Mouse (Mus musculus): ENCODE results near the gene Hist2h3c2. TPM values are rescaled to one million over a fixed set of nuclear protein-coding genes. Genes with fewer than 3 reads are reported as not detected.
"Not testable (repeated sequence)": the region's sequence is repeated elsewhere in the genome, so short reads cannot be mapped to it uniquely, and the experiment has no call there.

The Hist2h3c2 gene
- total RNA-seq, 1 experiment from 2014 or later, result 5.5 TPM

GRCm38 (mm10) chr3:96219661-96220130, 19.2 kb downstream of the Hist2h3c2 start, which contains the start of the genes Bola1 and Hist2h2ab:
Gene Bola1, minus strand, starts transcription at chr3:96219709.
Gene Hist2h2ab, plus strand, starts transcription at chr3:96219865.
- peak; percentile 63 for ATAC-seq (ENCODE audit: extremely low read depth, insufficient number of reproducible peaks, low FRiP score, poor library complexity, severe bottlenecking)

GRCm38 (mm10) chr3:96219191-96219641, 19.7 kb downstream of the Hist2h3c2 start:
- ATAC-seq (ENCODE audit: extremely low read depth, insufficient number of reproducible peaks, low FRiP score, poor library complexity, severe bottlenecking), result peak; percentile 11; the same call in 1 of the 2 replicates

- ATAC-seq (ENCODE audit: extremely low read depth, insufficient number of reproducible peaks, low FRiP score, poor library complexity, severe bottlenecking), result no peak
Measured at GRCm38 (mm10) chr3:96209242-96209641, 29.7 kb downstream of the Hist2h3c2 start.

GRCm38 (mm10) chr3:96207819-96208218, 31.1 kb downstream of the Hist2h3c2 start:
- ATAC-seq (ENCODE audit: extremely low read depth, insufficient number of reproducible peaks, low FRiP score, poor library complexity, severe bottlenecking), result no peak

GRCm38 (mm10) chr3:96199731-96200130, 39.2 kb downstream of the Hist2h3c2 start:
- peak; percentile 14; the same call in 1 of the 2 replicates for ATAC-seq (ENCODE audit: extremely low read depth, insufficient number of reproducible peaks, low FRiP score, poor library complexity, severe bottlenecking)

GRCm38 (mm10) chr3:96198601-96199251, 40.2 kb downstream of the Hist2h3c2 start:
- not testable (repeated sequence) for ATAC-seq (ENCODE audit: extremely low read depth, insufficient number of reproducible peaks, low FRiP score, poor library complexity, severe bottlenecking)

- ATAC-seq (ENCODE audit: extremely low read depth, insufficient number of reproducible peaks, low FRiP score, poor library complexity, severe bottlenecking), result peak; percentile 52
Measured at GRCm38 (mm10) chr3:96198181-96198580, 40.7 kb downstream of the Hist2h3c2 start.

GRCm38 (mm10) chr3:96197129-96197749, 41.7 kb downstream of the Hist2h3c2 start:
- peak; percentile 79 for ATAC-seq (ENCODE audit: extremely low read depth, insufficient number of reproducible peaks, low FRiP score, poor library complexity, severe bottlenecking)

GRCm38 (mm10) chr3:96196437-96197128, 42.3 kb downstream of the Hist2h3c2 start:
- ATAC-seq (ENCODE audit: extremely low read depth, insufficient number of reproducible peaks, low FRiP score, poor library complexity, severe bottlenecking), result no peak

- no peak for ATAC-seq (ENCODE audit: extremely low read depth, insufficient number of reproducible peaks, low FRiP score, poor library complexity, severe bottlenecking)
Measured at GRCm38 (mm10) chr3:96195616-96196313, 43.2 kb downstream of the Hist2h3c2 start.

- ATAC-seq (ENCODE audit: extremely low read depth, insufficient number of reproducible peaks, low FRiP score, poor library complexity, severe bottlenecking), result no peak
Measured at GRCm38 (mm10) chr3:96194966-96195365, 44.0 kb downstream of the Hist2h3c2 start.

GRCm38 (mm10) chr3:96192977-96193376, 46.0 kb downstream of the Hist2h3c2 start:
- no peak for ATAC-seq (ENCODE audit: extremely low read depth, insufficient number of reproducible peaks, low FRiP score, poor library complexity, severe bottlenecking)

Other genes with a start within 250 kb of the Hist2h3c2 start
- gene Plekho1, start 243.1 kb downstream of the Hist2h3c2 start, total RNA-seq (2017), result 153 and 166 TPM in 2 replicates
- gene Vps45, start 180.7 kb downstream of the Hist2h3c2 start, total RNA-seq (2017), result 8.4 and 9.7 TPM in 2 replicates
- 47.3 and 48.0 TPM in 2 replicates for gene Otud7b, start 134.6 kb downstream of the Hist2h3c2 start, total RNA-seq (2017)
- gene Mtmr11, start 77.1 kb downstream of the Hist2h3c2 start, total RNA-seq (2017), result 2.4 and 3.4 TPM in 2 replicates
- gene Sf3b4, start 66.8 kb downstream of the Hist2h3c2 start, total RNA-seq (2017), result 17.8 and 18.5 TPM in 2 replicates
- gene Sv2a, start 58.0 kb downstream of the Hist2h3c2 start, total RNA-seq (2017), result 0.74 and 0.81 TPM in 2 replicates
- gene Bola1, start 19.4 kb downstream of the Hist2h3c2 start, total RNA-seq (2017), result 9.8 and 11.5 TPM in 2 replicates
- gene Hist2h2ab, start 19.3 kb downstream of the Hist2h3c2 start, total RNA-seq (2017), result 10.6 and 11.1 TPM in 2 replicates
- gene Hist2h2ac, start 18.2 kb downstream of the Hist2h3c2 start, total RNA-seq (2017), result 316 and 362 TPM in 2 replicates
- 18.0 and 21.3 TPM in 2 replicates for gene Hist2h2be, start 18.0 kb downstream of the Hist2h3c2 start, total RNA-seq (2017)
- gene Hist2h2aa2, start 1.1 kb upstream of the Hist2h3c2 start, total RNA-seq (2017), result 972 and 1,072 TPM in 2 replicates
- 465 and 524 TPM in 2 replicates for gene Hist2h2aa1, start 6.4 kb upstream of the Hist2h3c2 start, total RNA-seq (2017)
- not detected in 2 replicates for gene Hist2h3c1, start 7.6 kb upstream of the Hist2h3c2 start, total RNA-seq (2017)
- gene Hist2h4, start 24.2 kb upstream of the Hist2h3c2 start, total RNA-seq (2017), result 51.9 and 61.8 TPM in 2 replicates
- 18.0 and 33.1 TPM in 2 replicates for gene Hist2h3b, start 29.5 kb upstream of the Hist2h3c2 start, total RNA-seq (2017)
- 290 and 294 TPM in 2 replicates for gene Hist2h2bb, start 30.6 kb upstream of the Hist2h3c2 start, total RNA-seq (2017)
- 3.7 and 4.9 TPM in 2 replicates for gene Fcgr1, start 54.8 kb upstream of the Hist2h3c2 start, total RNA-seq (2017)
- gene BC107364, start 213.2 kb upstream of the Hist2h3c2 start, total RNA-seq (2017), result not detected in 2 replicates

All from neutrophil, adult 5-6 weeks (primary cell).